Mouse (Mus musculus): Measurements from ENCODE around the gene Ankrd60.

Ankrd60 gene

GRCm38 (mm10) chr2:173577669-173578557, at the start of gene Ankrd60:
Gene Ankrd60, minus strand, starts transcription at chr2:173578365.
- DNase-seq (ENCODE audit: low read depth, low spot score), result no peak

DNA sequence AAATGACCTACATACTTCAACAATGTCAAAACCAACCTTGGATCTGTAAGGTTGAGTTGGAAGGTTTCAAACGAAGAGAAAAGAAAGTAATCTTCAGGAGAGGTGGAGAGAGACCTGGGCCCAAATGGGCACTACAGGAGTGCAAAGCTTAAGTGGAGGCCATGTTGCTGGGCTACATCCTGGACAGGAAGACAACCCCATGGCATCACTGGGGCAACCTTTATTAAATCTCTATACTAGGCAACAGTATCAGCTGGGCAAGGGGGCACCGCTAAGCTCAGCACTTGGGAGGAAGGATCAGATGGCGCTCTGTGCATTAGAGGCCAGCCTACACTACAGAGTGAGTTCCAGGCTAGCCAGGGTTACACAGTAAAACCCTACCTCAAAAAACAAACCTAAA, 47.6 kb upstream of the Ankrd60 start:
- DNase-seq (ENCODE audit: low read depth, low spot score), result no peak

- no peak for DNase-seq (ENCODE audit: low read depth, low spot score)
These were observed 46.5 kb upstream of the Ankrd60 start for GRCm38 (mm10) chr2:173624667-173625066.

- no peak for DNase-seq (ENCODE audit: low read depth, low spot score)
These were observed 44.0 kb upstream of the Ankrd60 start for GRCm38 (mm10) chr2:173622173-173622601.

DNA sequence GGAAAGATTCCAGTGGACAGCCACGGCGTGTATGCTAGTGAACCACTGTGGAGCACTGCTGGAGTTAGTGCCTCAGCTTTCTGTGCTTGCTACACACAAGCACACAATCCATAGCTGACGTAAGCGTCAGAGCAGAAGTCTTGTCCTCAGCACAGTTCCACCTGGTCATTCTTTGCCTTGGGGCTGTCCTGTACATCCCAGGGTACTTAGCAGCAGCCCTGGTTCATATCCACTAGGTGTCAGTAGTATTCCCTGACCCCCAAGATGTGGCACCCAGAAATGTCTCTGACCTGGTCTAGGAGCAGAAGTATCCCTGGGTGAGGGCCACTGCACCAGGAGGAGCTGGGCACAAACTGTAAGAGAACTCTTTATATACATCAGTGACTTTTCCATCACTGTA, 42.5 kb upstream of the Ankrd60 start:
- no peak for DNase-seq (ENCODE audit: low read depth, low spot score)

- DNase-seq (ENCODE audit: low read depth, low spot score), result no peak
These were observed 41.0 kb upstream of the Ankrd60 start for GRCm38 (mm10) chr2:173619132-173619531.

DNA sequence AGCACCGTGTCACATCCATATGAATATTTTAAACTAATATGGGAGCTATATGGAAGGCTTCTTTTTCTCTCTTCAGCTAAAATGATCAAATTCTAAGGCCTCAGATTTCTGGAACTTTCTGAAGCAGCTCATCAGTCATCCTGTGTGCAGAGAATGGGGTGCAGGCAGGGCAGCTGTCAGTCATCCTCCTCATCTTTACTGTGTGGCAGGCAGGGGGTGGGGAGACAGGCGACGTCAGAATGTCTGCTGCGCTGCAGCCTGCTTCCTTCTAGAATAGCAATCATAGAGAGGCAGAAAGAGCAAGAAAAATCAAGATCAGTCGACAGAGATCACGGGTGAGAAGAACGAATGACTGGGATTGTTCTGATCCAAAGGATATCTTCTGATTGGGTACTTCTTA, 38.0 kb upstream of the Ankrd60 start:
- no peak for DNase-seq (ENCODE audit: low read depth, low spot score)

DNA sequence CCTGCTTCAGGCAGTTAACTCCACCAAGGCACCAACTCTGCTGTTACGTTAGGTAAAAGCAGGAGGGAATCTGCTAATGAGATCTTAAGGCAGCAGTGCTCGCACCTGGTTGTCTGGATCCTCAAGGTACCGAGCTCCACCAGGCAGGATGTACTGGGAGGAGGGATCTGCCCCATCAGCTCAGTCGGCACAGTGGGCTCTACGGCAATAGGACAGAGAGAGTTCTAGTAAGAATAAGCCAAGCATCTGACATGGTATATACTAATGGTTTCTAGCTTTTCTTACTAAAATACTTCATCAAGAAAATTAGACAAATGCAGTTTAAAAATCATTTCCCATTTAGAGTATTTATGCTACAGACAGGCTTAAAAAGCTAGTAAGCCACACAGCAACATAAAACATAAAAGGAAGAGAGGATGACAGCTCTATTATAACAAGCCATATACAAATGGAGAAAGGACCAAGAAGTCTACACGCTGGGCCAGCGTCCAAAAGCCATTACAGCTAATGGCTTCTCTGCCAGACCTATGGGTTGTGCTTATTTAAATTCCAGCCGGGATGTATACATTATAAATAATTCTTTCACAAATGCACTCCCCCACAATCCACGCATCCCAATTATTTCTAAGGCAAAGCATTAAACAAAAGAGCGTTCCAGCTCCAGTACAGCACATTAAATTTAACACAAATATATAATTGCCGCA, 37.4 kb upstream of the Ankrd60 start:
- DNase-seq (ENCODE audit: low read depth, low spot score), result no peak

DNA sequence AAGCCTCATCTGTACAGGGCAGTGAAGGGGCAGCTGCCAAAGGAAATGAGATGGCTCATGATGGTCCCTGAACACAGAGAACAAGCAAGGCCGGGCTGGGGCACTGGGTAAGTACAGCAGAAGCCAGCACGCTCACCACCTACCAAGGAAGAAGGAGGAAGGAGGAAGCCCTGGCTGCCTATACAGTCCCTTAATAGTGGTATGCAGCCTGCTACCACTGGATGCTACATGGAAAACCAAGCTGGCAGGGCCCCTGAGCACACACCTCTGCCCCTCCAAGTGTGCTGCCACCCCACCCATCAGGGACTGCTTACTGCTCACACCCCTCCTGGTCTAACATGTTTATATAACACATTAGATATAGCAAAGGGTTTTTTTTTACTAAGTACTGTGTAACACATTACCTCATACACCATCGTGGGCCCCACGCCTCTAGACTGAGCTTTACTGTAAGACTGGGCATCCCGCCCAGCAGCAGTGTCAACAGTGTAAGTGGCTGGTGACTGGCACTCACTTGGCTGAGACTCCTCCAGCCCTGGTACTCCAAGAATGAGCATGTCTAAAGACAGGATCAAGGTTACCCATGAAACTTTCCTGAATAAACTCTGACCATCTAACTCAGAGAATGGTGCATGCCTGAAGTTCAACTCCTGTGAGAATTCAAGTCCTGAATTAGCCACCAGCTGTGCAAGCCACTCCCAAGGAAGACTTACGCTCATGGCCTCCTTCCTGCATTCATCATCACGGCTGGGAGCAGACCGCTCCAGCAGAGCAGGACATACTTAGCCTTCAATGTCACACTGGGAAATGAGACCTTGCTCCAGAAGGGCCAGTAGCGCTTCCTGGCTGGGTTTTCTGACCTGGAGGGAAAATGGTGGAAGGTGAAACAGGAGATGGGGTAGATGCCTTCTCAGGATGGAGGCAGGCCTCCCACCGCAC, 30.1 kb upstream of the Ankrd60 start:
- DNase-seq (ENCODE audit: low read depth, low spot score), result no peak

DNA sequence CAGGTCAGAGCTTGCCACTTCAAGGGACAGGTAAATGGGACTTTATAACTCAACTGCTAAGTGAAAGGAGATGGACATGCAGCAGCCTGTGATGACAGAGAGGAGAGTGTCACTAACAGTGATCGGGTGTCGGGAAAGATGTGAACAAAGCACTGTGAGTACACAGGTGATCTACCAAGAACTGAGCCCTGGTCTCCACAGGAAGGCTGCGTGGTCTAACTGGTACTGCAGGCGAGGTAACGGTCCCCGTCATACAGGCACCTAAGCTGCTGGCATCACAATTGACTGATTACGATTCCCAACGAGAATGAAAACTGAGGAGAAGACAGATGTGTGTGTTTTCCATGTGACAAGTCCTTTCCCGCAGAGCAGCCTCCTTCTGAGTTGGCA, 28.2 kb upstream of the Ankrd60 start:
- no peak for DNase-seq (ENCODE audit: low read depth, low spot score)

- no peak for DNase-seq (ENCODE audit: low read depth, low spot score)
These were observed 27.7 kb upstream of the Ankrd60 start for GRCm38 (mm10) chr2:173605713-173606414.

GRCm38 (mm10) chr2:173601861-173602260, 23.7 kb upstream of the Ankrd60 start:
- DNase-seq (ENCODE audit: low read depth, low spot score), result no peak

DNA sequence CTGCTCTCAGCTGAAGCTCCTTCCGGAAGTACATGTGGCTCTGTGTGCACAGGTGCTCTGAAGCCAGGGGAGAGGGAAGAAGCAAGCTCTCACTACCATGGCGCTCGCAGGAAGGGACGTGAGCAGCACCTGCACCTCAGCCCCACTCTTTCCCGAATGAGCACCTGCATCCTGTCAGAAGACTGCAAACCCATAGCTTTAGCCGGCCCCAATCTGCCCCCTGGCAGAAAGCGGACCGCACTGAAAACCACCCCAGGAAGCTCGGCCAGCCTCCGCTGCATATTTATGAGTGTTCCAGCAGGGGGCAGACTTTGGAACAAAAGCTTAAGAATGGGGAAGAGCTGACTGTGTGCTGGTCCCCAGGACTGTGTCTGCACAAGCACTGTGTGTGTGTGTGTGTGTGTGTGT, 17.2 kb upstream of the Ankrd60 start:
- no peak for DNase-seq (ENCODE audit: low read depth, low spot score)

GRCm38 (mm10) chr2:173594313-173595063, 16.3 kb upstream of the Ankrd60 start:
- DNase-seq (ENCODE audit: low read depth, low spot score), result no peak

GRCm38 (mm10) chr2:173593841-173594240, 15.7 kb upstream of the Ankrd60 start:
- no peak for DNase-seq (ENCODE audit: low read depth, low spot score)

DNA sequence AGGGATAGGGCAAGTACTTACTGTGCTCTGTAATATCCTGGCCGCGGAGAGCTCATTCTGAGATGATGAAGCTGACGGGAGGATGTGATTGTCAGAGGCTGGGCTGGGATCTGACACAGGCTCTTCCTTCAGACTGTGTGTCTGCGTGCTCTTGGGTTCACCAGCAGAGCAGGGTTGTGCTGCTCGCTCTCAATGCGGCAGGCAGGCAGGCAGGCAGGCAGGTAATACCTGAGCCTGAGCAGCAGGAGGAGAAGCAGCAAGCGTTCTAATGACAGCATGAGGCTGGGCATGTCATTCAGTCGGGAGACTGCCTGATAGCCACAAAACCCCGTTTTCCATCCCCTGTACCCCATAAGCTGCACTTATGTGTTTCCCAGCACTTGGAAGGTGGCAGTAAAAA, 14.6 kb upstream of the Ankrd60 start:
- DNase-seq (ENCODE audit: low read depth, low spot score), result no peak

DNA sequence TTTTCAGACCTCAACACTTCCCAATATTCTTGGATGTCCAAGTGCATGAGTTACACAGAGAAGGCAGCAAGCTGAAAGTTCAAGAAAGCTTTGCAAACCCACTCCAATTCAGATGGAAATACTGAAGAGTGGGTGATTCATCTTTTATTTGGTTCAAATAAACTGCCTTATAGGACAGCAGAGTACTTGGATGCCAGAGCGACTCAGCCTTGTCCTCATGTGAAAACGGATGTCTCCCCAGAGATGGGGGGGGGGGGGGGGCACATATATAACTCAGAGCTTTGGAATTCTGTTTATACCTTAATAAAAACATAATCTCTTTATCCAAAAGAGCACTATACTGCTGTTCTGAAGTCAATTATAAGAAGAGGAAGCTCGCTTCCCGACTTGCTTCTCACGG, 9.2 kb upstream of the Ankrd60 start:
- no peak for DNase-seq (ENCODE audit: low read depth, low spot score)

- peak; percentile 70 for DNase-seq (ENCODE audit: low read depth, low spot score)
These were observed 8.2 kb upstream of the Ankrd60 start for GRCm38 (mm10) chr2:173586118-173586968.

DNA sequence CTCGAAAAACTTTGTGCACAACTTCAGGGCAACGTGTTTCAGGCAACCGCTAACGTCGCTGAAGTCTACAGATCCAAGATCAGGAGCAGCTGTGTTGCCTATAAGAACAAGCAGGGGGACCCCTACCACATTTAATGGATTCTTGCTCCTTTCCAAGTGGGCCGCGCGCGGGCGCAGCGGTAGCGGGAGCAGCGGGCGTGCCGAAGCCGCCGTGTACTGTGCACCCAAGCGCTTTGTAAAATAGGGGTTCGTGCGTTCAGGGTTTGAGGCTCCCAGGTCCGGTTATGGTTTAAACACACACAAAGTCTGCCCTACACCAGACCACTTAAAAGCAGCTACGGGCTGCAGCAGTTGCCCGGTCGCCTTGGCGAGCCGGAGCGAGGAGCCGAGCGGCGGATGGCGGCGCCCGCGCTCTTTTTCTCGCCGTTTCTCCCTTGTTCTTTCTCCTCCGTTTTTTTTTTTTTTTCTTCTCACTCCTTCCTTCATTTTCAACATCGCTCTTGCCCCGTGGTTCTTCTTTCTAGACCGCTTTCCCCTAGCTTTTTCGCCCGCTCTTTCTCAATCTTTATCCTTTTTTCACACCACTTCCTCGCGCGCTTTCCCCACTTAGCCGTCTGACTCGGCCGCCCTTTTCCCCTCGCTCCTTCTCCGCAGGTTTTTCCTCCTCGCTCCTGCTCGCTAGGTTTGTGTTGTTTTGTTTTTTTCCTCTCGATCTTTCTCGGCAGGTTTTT, 7.4 kb upstream of the Ankrd60 start:
- peak; percentile 83 for DNase-seq (ENCODE audit: low read depth, low spot score)

Data from forelimb bud, embryonic 11.5 days (tissue).